Mouse (Mus musculus) midbrain, embryonic 14.5 days (tissue): ENCODE results near the gene Kansl1. TPM values are rescaled to one million over a fixed set of nuclear protein-coding genes. Genes with fewer than 3 reads are reported as not detected.

ENCODE experiments used
- ATAC-seq: fragments of 200-750 bp; cut with Nextera tagmentation; 2 replicates; pipeline ENCODE4 v1.8.0; 2017; ENCODE audit warnings: moderate number of reproducible peaks, moderate library complexity; ENCODE audit not compliant: low FRiP score, low TSS enrichment
- DNase-seq: peaks from one replicate; pipeline ENCODE4 v3.0.0-alpha.2; 2015
- H3K27ac ChIP-seq: fragments of 300-500 bp; sonication (generic); replicated peaks from 2 replicates; pipeline ENCODE4 v1.5.1; 2014; ENCODE audit warnings: mild to moderate bottlenecking, low read depth, low read length, moderate library complexity
- H3K27me3 ChIP-seq: fragments of 300-500 bp; sonication (generic); 2 replicates; pipeline ENCODE4 v1.6.1; 2014; ENCODE audit warnings: low read length, control low read depth, mixed read lengths; ENCODE audit not compliant: control insufficient read depth, insufficient read depth
- H3K36me3 ChIP-seq: fragments of 300-500 bp; sonication (generic); 2 replicates; pipeline ENCODE4 v1.6.1; 2014; ENCODE audit warnings: low read length, control low read depth; ENCODE audit not compliant: control insufficient read depth, insufficient read depth
- H3K4me1 ChIP-seq: fragments of 300-500 bp; sonication (generic); 2 replicates; pipeline ENCODE4 v1.6.1; 2014; ENCODE audit warnings: mild to moderate bottlenecking, antibody characterized with exemption, low read length, control low read depth; ENCODE audit not compliant: control insufficient read depth, insufficient read depth
- H3K4me2 ChIP-seq: fragments of 300-500 bp; sonication (generic); 2 replicates; pipeline ENCODE4 v1.6.1; 2014; ENCODE audit warnings: mild to moderate bottlenecking, low read length, moderate library complexity
- H3K4me3 ChIP-seq: fragments of 300-500 bp; sonication (generic); replicated peaks from 2 replicates; pipeline ENCODE4 v1.5.1; 2014; ENCODE audit warnings: low read depth, low read length
- H3K9ac ChIP-seq: fragments of 300-500 bp; sonication (generic); replicated peaks from 2 replicates; pipeline ENCODE4 v1.6.1; 2014; ENCODE audit warnings: mild to moderate bottlenecking, low read length, moderate library complexity
- H3K9me3 ChIP-seq: fragments of 300-500 bp; sonication (generic); 2 replicates; pipeline ENCODE4 v1.6.1; 2016; ENCODE audit warnings: low read length, control low read depth, mixed read lengths; ENCODE audit not compliant: control insufficient read depth
- WGBS: fragments of 180-500 bp; shearing (Covaris S2); extraction: QIAGEN DNeasy Blood & Tissue Kit; methylation state at CpG from one replicate; pipeline ENCODE4 v1.1.7; 2014; 5-methylcytosine and 5-hydroxymethylcytosine counted together
- polyA plus RNA-seq: library from polyadenylated mRNA; unstranded; fragments of >200 nt; fragmentation: Nextera tagmentation; extraction: Ambion mirVana; gene quantifications from 2 replicates; pipeline ENCODE4 v1.2.1, GENCODE M21; 2014

The Kansl1 gene
- polyA plus RNA-seq, 1 experiment from 2014 or later, result 39.2 TPM

- ATAC-seq, result no peak
- H3K4me1 ChIP-seq, result peaks cover 16% of the 10 kb centered on the region
Observed at GRCm38 (mm10) chr11:104315703-104316102, 153.0 kb downstream of the Kansl1 start.

GRCm38 (mm10) chr11:104311643-104312042 lies 157.0 kb downstream of the Kansl1 start:
- peaks cover 67% of the 10 kb centered on the region for H3K36me3 ChIP-seq
- H3K9ac ChIP-seq, result no peak overlapping the region
- DNase-seq, result no peak
- H3K9me3 ChIP-seq, result no peaks in the 10 kb centered on the region
- H3K4me2 ChIP-seq, result no peak overlapping the region
- H3K27ac ChIP-seq, result no peak overlapping the region
- no peaks in the 10 kb centered on the region for H3K4me1 ChIP-seq
- no peak overlapping the region for H3K4me3 ChIP-seq
- no peak for ATAC-seq
- H3K27me3 ChIP-seq, result no peaks in the 10 kb centered on the region
- 66% methylated on average over 7 of the region's 7 CpGs for WGBS

More at GRCm38 (mm10) chr11:104315703-104316102, 153.0 kb downstream of the Kansl1 start:
- DNase-seq, result peak; percentile 92
- Histone ChIP-seq H3K36me3 (peaks cover 48% of the 10 kb centered on the region), H3K9ac (no peak overlapping the region), H3K4me3 (no peak overlapping the region), H3K27ac (no peak overlapping the region), H3K27me3 (no peaks in the 10 kb centered on the region), H3K4me2 (no peak overlapping the region), H3K9me3 (no peaks in the 10 kb centered on the region)
- WGBS, result 9% methylated on average over 6 of the region's 6 CpGs

- ATAC-seq, result no peak
- Histone ChIP-seq H3K36me3 (peaks cover 76% of the 10 kb centered on the region), H3K4me2 (no peak overlapping the region), H3K9me3 (no peaks in the 10 kb centered on the region), H3K4me1 (no peaks in the 10 kb centered on the region), H3K4me3 (no peak overlapping the region), H3K9ac (no peak overlapping the region), H3K27me3 (no peaks in the 10 kb centered on the region), H3K27ac (no peak overlapping the region)
- no peak for DNase-seq
- WGBS, result 15% methylated on average over 23 of the region's 23 CpGs
Observed at GRCm38 (mm10) chr11:104310226-104310887, 158.3 kb downstream of the Kansl1 start.

GRCm38 (mm10) chr11:104309377-104310225 lies 159.1 kb downstream of the Kansl1 start:
- Histone ChIP-seq H3K27ac (no peak overlapping the region), H3K9ac (no peak overlapping the region), H3K4me3 (no peak overlapping the region), H3K27me3 (no peaks in the 10 kb centered on the region), H3K4me2 (no peak overlapping the region), H3K9me3 (no peaks in the 10 kb centered on the region), H3K4me1 (no peaks in the 10 kb centered on the region), H3K36me3 (peaks cover 75% of the 10 kb centered on the region)
- 43% methylated on average over 12 of the region's 12 CpGs for WGBS
- ATAC-seq (no peak), DNase-seq (no peak)

GRCm38 (mm10) chr11:104307136-104307535 lies 161.5 kb downstream of the Kansl1 start:
- H3K9ac ChIP-seq, result no peak overlapping the region
- ATAC-seq (no peak), DNase-seq (no peak)
- WGBS, result 74% methylated on average over 4 of the region's 4 CpGs
- no peaks in the 10 kb centered on the region for H3K9me3 ChIP-seq
- no peaks in the 10 kb centered on the region for H3K4me1 ChIP-seq
- H3K4me2 ChIP-seq, result no peak overlapping the region
- H3K4me3 ChIP-seq, result no peak overlapping the region
- H3K36me3 ChIP-seq, result peaks cover 58% of the 10 kb centered on the region
- no peak overlapping the region for H3K27ac ChIP-seq
- H3K27me3 ChIP-seq, result no peaks in the 10 kb centered on the region

- H3K9ac ChIP-seq, result no peak overlapping the region
- H3K27ac ChIP-seq, result no peak overlapping the region
- no peaks in the 10 kb centered on the region for H3K4me1 ChIP-seq
- H3K4me3 ChIP-seq, result no peak overlapping the region
- DNase-seq (no peak), ATAC-seq (no peak)
- H3K27me3 ChIP-seq, result no peaks in the 10 kb centered on the region
- 95% methylated on average over 13 of the region's 13 CpGs for WGBS
- peaks cover 53% of the 10 kb centered on the region for H3K36me3 ChIP-seq
- no peaks in the 10 kb centered on the region for H3K9me3 ChIP-seq
- no peak overlapping the region for H3K4me2 ChIP-seq
Observed at GRCm38 (mm10) chr11:104306483-104306882, 162.2 kb downstream of the Kansl1 start.

GRCm38 (mm10) chr11:104305711-104306110 lies 162.9 kb downstream of the Kansl1 start:
- WGBS, result 94% methylated on average over 7 of the region's 7 CpGs
- H3K27me3 ChIP-seq, result no peaks in the 10 kb centered on the region
- H3K4me2 ChIP-seq, result no peak overlapping the region
- ATAC-seq, result no peak
- no peak overlapping the region for H3K27ac ChIP-seq
- no peak overlapping the region for H3K9ac ChIP-seq
- DNase-seq, result no peak
- H3K4me3 ChIP-seq, result no peak overlapping the region
- no peaks in the 10 kb centered on the region for H3K9me3 ChIP-seq
- H3K36me3 ChIP-seq, result peaks cover 50% of the 10 kb centered on the region
- H3K4me1 ChIP-seq, result no peaks in the 10 kb centered on the region

- Histone ChIP-seq H3K27me3 (no peaks in the 10 kb centered on the region), H3K9me3 (no peaks in the 10 kb centered on the region), H3K4me1 (no peaks in the 10 kb centered on the region), H3K9ac (no peak overlapping the region), H3K27ac (no peak overlapping the region), H3K4me2 (no peak overlapping the region), H3K4me3 (no peak overlapping the region), H3K36me3 (peaks cover 57% of the 10 kb centered on the region)
- 58% methylated on average over 8 of the region's 8 CpGs for WGBS
- ATAC-seq (no peak), DNase-seq (no peak)
Observed at GRCm38 (mm10) chr11:104303088-104303960, 165.3 kb downstream of the Kansl1 start.
